Mouse (Mus musculus): Measurements from ENCODE around the gene Dnajc17. TPM values are rescaled to one million over a fixed set of nuclear protein-coding genes. Genes with fewer than 3 reads are reported as not detected.
A peak's percentile ranks its signal among the peaks of the same experiment; 100 is the strongest.

Gene Dnajc17
- polyA plus RNA-seq, 1 experiment from 2014 or later = 24.5 TPM

DNA sequence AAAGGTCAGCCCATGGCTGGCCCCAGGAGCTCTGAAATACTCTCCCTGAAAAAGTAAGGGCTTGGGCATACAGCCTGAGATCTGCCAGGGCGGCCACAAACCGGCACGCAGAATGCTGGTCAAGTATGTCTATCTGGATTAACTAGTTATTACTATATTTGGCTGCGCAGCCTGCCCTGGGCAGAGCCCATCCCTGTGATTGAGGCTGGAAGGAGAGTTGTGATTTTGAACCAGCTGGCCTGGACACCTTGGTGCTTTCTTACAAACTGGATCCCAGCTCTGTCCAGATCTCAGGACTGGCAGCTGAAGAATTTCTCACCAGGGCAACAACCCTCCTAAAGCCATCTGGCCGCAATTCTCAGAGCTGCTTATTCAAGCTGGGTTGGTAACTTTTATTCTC lies 14.5 kb downstream of the Dnajc17 start:
- WGBS = 87% methylated on average over 5 of the region's 5 CpGs
- no peaks in the 10 kb centered on the region for H3K27me3 ChIP-seq (ENCODE audit: low read depth, poor library complexity, severe bottlenecking)
- no peak overlapping the region for H3K4me3 ChIP-seq
- no peak for DNase-seq (ENCODE audit: low spot score)
- no peak overlapping the region for H3K27ac ChIP-seq (replicated peaks)
- no peaks in the 10 kb centered on the region for H3K36me3 ChIP-seq
- no peaks in the 10 kb centered on the region for H3K9me3 ChIP-seq (replicated peaks)
- peaks cover 28% of the 10 kb centered on the region for H3K4me1 ChIP-seq

DNA sequence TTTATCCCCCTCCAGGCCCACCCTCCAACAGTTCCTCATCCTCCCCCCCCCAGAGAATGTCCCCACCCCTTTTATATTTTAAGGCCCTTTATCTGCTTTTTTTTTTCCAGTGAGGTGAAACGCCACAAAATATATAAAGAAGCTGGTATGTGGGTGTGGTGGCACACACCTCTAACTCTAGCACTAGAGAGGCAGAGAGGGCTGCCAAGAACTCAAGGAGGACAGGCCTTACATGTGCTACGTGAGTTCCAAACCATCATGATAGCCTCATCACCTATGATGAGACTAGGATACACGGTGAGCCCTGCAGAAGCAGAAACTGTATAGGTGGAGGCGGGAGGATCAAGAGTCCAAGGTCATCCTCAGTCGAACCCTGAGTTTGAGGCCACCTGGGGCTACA lies 17.6 kb downstream of the Dnajc17 start:
- WGBS = 87% methylated on average over 5 of the region's 5 CpGs
- H3K4me1 ChIP-seq = peaks cover 11% of the 10 kb centered on the region
- no peak overlapping the region for H3K4me3 ChIP-seq
- no peaks in the 10 kb centered on the region for H3K9me3 ChIP-seq (replicated peaks)
- H3K36me3 ChIP-seq = 0 out of 2 replicates have a peak, but pooled peaks cover 3% of the 10 kb centered on the region
- DNase-seq (ENCODE audit: low spot score) = no peak
- H3K27me3 ChIP-seq (ENCODE audit: low read depth, poor library complexity, severe bottlenecking) = no peaks in the 10 kb centered on the region
- H3K27ac ChIP-seq (replicated peaks) = no peak overlapping the region

DNA sequence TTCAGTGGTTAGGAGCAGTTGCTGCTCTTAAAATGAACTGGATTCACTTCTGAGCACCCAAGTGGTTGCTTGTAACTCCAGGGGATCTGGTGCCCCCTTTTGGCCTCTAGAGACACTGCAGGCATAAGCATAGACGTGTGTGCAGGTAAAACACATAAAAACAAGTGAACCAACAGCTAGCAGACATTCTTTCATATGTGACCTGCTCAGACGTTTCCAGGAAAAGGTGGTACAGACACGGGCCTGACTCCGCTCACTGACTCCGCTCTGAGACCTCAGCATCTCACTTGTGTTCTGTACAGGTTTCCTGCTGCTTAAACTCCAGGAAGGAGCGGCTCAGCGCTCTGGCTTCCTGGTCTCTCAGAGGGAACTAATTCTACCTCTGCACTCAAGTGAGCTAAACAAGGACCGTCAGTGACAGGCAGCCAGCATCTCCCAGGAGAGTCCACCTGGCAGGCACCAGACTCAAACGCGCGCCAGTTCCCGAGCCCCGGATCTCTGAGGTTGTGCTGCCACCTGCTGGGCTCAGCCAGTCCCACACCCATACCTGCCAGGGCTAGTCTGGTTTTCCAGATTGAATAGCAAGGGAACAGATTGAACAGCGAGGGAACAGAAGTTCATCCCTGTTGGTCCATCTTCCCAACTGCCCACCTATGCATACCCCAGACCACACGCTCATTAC lies 19.4 kb downstream of the Dnajc17 start:
- 9% methylated on average over 15 of the region's 15 CpGs for WGBS
- Histone ChIP-seq H3K9me3 (replicated peaks) (no peaks in the 10 kb centered on the region), H3K27me3 (ENCODE audit: low read depth, poor library complexity, severe bottlenecking) (no peaks in the 10 kb centered on the region), H3K27ac (replicated peaks) (no peak overlapping the region), H3K4me1 (peaks cover 9% of the 10 kb centered on the region), H3K4me3 (peak overlapping the region; percentile 47), H3K36me3 (peaks cover 19% of the 10 kb centered on the region)
- peak; percentile 82 for DNase-seq (ENCODE audit: low spot score)

DNA sequence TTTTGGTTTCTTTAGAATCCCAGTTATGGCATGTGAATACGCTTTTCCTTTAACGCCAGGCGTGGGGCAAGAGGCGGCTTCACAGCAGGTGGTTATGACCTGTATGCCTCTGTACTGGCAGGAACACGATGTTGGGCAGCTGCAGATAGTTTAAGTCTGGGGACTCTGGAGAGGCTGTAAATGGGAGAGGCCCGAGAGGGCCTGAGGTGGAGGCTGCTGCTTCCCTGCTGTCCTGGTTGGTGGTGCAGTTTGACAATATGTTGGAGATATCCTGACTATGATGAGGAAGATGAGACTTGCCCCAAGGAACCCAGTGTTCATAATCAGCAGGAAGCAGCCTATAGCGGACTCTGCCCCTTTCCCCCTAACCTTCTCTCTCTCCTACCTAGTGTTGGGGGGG lies 25.7 kb downstream of the Dnajc17 start:
- Histone ChIP-seq H3K27ac (replicated peaks) (no peak overlapping the region), H3K9me3 (replicated peaks) (no peaks in the 10 kb centered on the region), H3K4me1 (no peaks in the 10 kb centered on the region), H3K4me3 (no peak overlapping the region), H3K36me3 (peaks cover 68% of the 10 kb centered on the region), H3K27me3 (ENCODE audit: low read depth, poor library complexity, severe bottlenecking) (no peaks in the 10 kb centered on the region)
- DNase-seq (ENCODE audit: low spot score) = no peak
- 80% methylated on average over 7 of the region's 7 CpGs for WGBS

DNA sequence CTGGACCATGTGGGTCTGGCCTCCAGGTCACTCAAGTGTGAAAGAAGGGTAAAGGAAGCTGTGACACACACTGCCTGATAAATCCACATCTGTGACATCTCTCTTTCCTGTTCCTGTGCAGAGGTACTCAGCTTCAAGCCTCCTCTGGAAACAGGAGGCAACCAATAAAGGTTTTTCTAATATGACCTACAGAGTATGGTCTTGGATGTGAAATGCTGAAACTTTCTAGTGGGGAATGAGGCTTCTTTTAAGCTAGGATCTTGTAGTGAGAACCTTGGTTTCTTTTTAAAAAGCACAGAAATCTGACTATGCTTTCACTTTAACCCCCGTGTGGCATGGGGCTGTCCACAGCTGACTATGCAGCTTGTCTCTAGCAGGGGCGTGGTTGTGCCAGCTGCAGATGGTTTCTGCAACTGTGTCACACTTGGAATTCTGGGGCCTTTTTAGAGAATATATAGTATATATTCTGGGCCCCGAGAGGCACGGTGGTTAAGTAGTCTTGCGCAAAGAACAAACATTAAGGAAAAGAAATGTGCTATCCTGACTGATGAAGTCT lies 31.1 kb downstream of the Dnajc17 start:
- DNase-seq (ENCODE audit: low spot score) = no peak
- H3K4me1 ChIP-seq = peaks cover 27% of the 10 kb centered on the region
- no peaks in the 10 kb centered on the region for H3K9me3 ChIP-seq (replicated peaks)
- 90% methylated on average over 5 of the region's 5 CpGs for WGBS
- 0 out of 2 replicates have a peak, but pooled peaks cover 5% of the 10 kb centered on the region for H3K27me3 ChIP-seq (ENCODE audit: low read depth, poor library complexity, severe bottlenecking)
- H3K4me3 ChIP-seq = no peak overlapping the region
- no peak overlapping the region for H3K27ac ChIP-seq (replicated peaks)
- H3K36me3 ChIP-seq = peaks cover 43% of the 10 kb centered on the region

DNA sequence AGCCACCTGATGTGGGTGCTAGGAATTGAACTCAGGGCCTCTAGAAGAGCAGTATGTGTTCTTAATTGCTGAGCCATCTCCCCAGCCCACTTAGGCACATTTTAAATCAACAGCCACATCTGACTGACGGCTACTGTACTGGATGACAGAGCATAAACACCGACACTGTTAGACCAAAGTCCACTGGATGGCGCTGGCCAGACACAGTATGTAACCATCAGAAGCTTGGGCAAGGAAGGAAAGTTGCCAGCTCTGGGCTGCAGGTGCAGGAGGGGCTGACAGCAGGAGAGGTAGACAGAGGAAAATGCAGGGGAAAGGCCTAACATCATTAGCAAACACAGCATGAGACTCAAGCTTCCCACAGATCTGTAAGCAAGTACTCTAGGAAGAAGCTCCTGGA lies 31.8 kb downstream of the Dnajc17 start:
- Histone ChIP-seq H3K36me3 (peaks cover 47% of the 10 kb centered on the region), H3K4me3 (no peak overlapping the region), H3K4me1 (peaks cover 32% of the 10 kb centered on the region), H3K27me3 (ENCODE audit: low read depth, poor library complexity, severe bottlenecking) (0 out of 2 replicates have a peak, but pooled peaks cover 5% of the 10 kb centered on the region), H3K27ac (replicated peaks) (no peak overlapping the region), H3K9me3 (replicated peaks) (no peaks in the 10 kb centered on the region)
- WGBS = 51% methylated on average over 3 of the region's 3 CpGs
- no peak for DNase-seq (ENCODE audit: low spot score)

DNA sequence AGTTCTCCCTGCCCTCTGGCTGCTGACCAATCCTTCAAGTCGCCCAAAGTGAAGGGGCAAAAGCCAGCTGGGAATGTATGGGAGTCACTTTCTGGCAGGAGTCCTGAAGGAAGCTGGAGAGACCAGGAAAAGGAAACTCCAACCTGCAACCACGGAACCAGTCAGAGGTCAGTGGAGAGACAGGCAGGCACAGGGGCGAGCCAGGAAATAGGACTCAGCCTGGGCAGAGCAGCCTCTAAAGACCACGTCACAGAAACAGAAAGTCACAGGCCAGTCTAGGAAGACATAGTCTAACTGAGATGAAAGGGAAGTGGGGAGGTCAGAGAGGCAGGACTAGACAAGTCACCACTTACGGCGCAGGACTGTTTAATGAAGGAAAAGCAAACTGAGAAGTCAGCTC lies 33.0 kb downstream of the Dnajc17 start:
- H3K9me3 ChIP-seq (replicated peaks) = no peaks in the 10 kb centered on the region
- WGBS = 71% methylated on average over 6 of the region's 6 CpGs
- peaks cover 32% of the 10 kb centered on the region for H3K4me1 ChIP-seq
- H3K36me3 ChIP-seq = peaks cover 42% of the 10 kb centered on the region
- no peak overlapping the region for H3K4me3 ChIP-seq
- 0 out of 2 replicates have a peak, but pooled peaks cover 5% of the 10 kb centered on the region for H3K27me3 ChIP-seq (ENCODE audit: low read depth, poor library complexity, severe bottlenecking)
- no peak overlapping the region for H3K27ac ChIP-seq (replicated peaks)
- no peak for DNase-seq (ENCODE audit: low spot score)

DNA sequence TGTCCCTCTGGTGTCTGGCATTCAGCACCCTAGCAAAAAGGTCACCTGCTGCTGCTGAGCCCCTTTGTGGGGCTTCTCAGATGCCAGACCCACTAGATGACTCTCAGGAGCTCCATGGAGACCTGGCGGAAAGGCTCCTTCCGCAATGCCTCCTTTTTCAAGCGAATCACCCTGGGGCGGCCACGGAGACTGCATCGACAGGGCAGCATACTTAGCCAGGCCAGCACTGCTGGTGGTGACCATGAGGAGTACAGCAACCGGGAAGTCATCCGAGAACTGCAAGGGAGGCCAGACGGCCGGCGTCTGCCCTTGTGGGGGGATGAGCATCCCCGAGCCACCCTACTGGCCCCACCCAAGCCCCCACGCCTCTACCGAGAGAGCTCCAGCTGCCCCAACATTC lies 33.7 kb downstream of the Dnajc17 start:
- 53% methylated on average over 14 of the region's 14 CpGs for WGBS
- Histone ChIP-seq H3K4me1 (peaks cover 32% of the 10 kb centered on the region), H3K36me3 (peaks cover 35% of the 10 kb centered on the region), H3K27ac (replicated peaks) (no peak overlapping the region), H3K9me3 (replicated peaks) (no peaks in the 10 kb centered on the region), H3K27me3 (ENCODE audit: low read depth, poor library complexity, severe bottlenecking) (0 out of 2 replicates have a peak, but pooled peaks cover 8% of the 10 kb centered on the region), H3K4me3 (no peak overlapping the region)
- DNase-seq (ENCODE audit: low spot score) = no peak

DNA sequence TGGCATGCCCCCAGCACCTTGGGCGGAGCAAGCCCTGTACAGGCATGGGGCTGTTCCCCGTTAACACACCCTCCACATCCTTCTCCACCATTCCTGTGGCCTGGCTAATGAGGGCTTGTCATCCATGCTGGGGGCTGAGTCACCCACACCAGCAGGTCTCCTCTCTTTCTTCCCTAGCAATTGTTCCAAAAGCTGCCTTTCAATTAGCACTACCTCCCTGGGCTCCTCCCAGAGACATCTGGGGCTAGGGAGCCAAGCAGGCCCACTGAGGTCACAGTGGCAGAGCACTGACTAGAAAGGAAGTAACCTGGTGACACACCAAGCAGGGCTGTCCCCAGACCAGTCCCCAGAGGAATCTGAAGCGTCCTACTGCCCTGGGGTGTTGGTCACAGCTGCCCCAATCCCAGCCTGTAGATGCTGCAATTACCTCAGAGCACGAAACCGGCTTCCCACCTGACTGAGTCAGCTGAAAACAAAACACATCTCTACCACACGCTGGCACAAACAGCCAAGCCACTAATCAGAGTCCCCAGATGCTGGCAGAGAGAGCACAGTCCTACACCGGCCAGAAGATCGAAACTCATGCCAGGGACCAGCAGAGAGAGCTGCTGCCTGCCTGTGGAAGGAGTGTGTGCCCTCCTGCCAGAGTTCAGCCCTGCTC lies 34.5 kb downstream of the Dnajc17 start, which contains the start of gene Gm14137:
Gm14137 (plus strand) TSS at position 519 of the 661 bp plus-strand sequence.
- peak within 1 kb of the TSS; percentile 55; the same call in 1 of the 2 replicates for H3K27ac ChIP-seq (replicated peaks)
- peaks cover 32% of the 10 kb centered on the region for H3K4me1 ChIP-seq
- WGBS = 46% methylated on average over 8 of the region's 8 CpGs
- H3K36me3 ChIP-seq = peaks cover 28% of the 10 kb centered on the region
- H3K4me3 ChIP-seq = no peak within 1 kb of the TSS
- peaks cover 15% of the 10 kb centered on the region for H3K27me3 ChIP-seq (ENCODE audit: low read depth, poor library complexity, severe bottlenecking)
- DNase-seq (ENCODE audit: low spot score) = no peak
- no peaks in the 10 kb centered on the region for H3K9me3 ChIP-seq (replicated peaks)

DNA sequence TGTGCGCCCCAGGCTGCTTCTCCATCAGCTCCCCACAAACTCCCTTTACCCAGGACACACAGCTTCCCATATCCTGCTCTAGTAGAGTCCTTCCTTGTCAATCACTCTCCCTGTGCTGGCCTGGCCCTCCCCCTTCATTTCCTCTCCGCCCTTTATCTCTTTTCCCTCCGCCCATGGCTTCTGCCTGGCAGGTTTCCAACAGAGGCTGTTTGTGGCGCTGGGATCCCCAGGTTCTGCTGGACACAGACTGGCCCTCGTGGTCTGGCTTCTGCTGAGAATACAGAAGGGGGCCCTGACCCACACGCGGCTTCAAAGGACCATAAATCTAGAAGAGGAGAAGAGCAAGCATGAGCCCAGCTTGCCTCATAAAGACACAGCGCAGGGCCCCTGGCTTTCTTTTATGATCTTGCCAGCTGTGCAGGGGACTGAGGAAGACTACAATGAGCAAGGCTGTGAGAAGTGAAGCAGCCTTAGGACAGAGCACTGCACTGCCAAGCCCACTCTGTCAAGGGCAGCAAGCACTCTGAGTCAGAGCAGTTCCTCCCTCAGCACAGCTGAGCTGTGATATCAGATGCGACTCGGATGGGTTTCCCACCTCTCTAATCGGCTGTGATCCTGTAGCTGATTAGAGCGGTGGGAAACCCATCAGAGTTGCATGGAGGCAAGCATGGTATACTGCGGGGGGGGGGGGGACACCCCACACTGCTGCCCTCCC lies 35.6 kb downstream of the Dnajc17 start:
- H3K4me1 ChIP-seq = peaks cover 34% of the 10 kb centered on the region
- no peaks in the 10 kb centered on the region for H3K9me3 ChIP-seq (replicated peaks)
- 32% methylated on average over 13 of the region's 13 CpGs for WGBS
- H3K27me3 ChIP-seq (ENCODE audit: low read depth, poor library complexity, severe bottlenecking) = peaks cover 26% of the 10 kb centered on the region
- no peak for DNase-seq (ENCODE audit: low spot score)
- peak overlapping the region; percentile 55 for H3K27ac ChIP-seq (replicated peaks)
- no peak overlapping the region for H3K4me3 ChIP-seq
- peaks cover 17% of the 10 kb centered on the region for H3K36me3 ChIP-seq

DNA sequence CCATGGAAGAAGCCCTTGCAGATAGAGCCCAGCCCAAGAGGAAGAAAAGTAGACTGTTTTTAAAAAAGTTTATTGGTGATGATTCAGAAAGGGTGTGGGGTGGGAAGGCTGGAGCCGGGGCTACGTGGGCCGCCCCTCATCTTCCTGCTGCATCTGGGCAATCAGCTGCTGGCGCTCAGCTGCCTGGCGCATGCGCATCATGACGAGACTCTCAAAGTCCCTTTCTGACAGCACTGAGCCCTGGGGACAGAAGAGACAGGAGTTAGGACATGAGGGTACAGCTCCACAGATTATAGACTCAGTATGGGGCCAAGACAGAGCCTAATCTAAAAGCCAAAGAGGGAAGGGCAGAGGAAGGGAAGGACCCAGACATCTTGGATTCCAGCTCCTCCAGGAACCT lies 36.1 kb downstream of the Dnajc17 start:
- Histone ChIP-seq H3K4me1 (peaks cover 40% of the 10 kb centered on the region), H3K27me3 (ENCODE audit: low read depth, poor library complexity, severe bottlenecking) (peaks cover 32% of the 10 kb centered on the region), H3K27ac (replicated peaks) (peak overlapping the region; percentile 55), H3K36me3 (peaks cover 12% of the 10 kb centered on the region; the same call in 1 of the 2 replicates), H3K9me3 (replicated peaks) (no peaks in the 10 kb centered on the region), H3K4me3 (no peak overlapping the region)
- no peak for DNase-seq (ENCODE audit: low spot score)
- WGBS = 88% methylated on average over 7 of the region's 7 CpGs

DNA sequence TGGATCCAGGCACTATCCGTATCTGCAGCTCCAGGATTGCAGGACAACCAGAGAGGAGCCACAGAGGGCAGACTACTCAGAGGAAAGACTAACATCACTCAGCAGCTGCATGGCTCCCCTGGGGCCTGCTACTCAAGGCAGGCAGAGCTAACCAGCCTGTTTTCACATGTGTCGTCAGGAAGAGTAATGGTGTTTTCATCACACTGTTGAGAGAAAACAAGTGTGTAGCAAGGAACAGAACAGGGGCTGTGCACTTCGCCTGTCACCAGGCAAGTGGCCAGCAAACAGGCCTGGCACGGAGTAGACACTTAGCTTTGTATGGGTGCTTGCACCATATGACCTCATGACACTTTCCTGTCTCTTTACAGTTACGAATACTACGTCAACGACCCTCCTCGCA lies 37.0 kb downstream of the Dnajc17 start:
- Histone ChIP-seq H3K27ac (replicated peaks) (no peak overlapping the region), H3K9me3 (replicated peaks) (no peaks in the 10 kb centered on the region), H3K4me1 (peaks cover 48% of the 10 kb centered on the region), H3K27me3 (ENCODE audit: low read depth, poor library complexity, severe bottlenecking) (peaks cover 41% of the 10 kb centered on the region), H3K36me3 (peaks cover 8% of the 10 kb centered on the region; the same call in 1 of the 2 replicates), H3K4me3 (no peak overlapping the region)
- DNase-seq (ENCODE audit: low spot score) = no peak
- 79% methylated on average over 8 of the region's 8 CpGs for WGBS
